Mouse (Mus musculus): ENCODE results near the gene Gm17409. TPM values are rescaled to one million over a fixed set of nuclear protein-coding genes. Genes with fewer than 3 reads are reported as not detected.

Gene Gm17409
- total and polyA plus RNA-seq, 3 experiments = not detected

- Histone ChIP-seq H3K27ac (ENCODE audit: insufficient read depth, low read depth) (no peak overlapping the region), H3K4me2 (ENCODE audit: insufficient read depth, low read depth, poor library complexity, severe bottlenecking) (no peak overlapping the region), H3K79me2 (replicated peaks; ENCODE audit: control insufficient read depth, extremely low read depth, insufficient read depth, poor library complexity, severe bottlenecking) (no peaks in the 10 kb centered on the region), H3K36me3 (replicated peaks in 1 of 2; ENCODE audit: control insufficient read depth in 1 of 2, insufficient read depth in 1 of 2, low read length in 1 of 2) (no peaks in the 10 kb centered on the region), H3K4me1 (ENCODE audit: control insufficient read depth in 1 of 2, insufficient read depth in 2 of 2) (peaks cover 0 to 3% of the 10 kb centered on the region in 2 experiments; a peak in 1 of 4 replicates), H3K27me3 (replicated peaks) (no peaks in the 10 kb centered on the region), H3K9ac (ENCODE audit: insufficient read depth, low read depth) (no peak overlapping the region), H3K9me3 (replicated peaks; ENCODE audit: low read length) (no peaks in the 10 kb centered on the region), H3K4me3 (replicated peaks in 1 of 3; ENCODE audit: low read depth in 2 of 3, low read length in 2 of 3, poor library complexity in 1 of 3) (no peak overlapping the region)
- dilution Hi-C loops (cut with MboI; ENCODE audit: extremely low pct_ligation_motif_present, extremely low pct_unique_long_range_greater_than_20kb, low sequenced_read_pairs) (no loop called here), in situ Hi-C loops (cut with MboI; ENCODE audit: low pct_ligation_motif_present, low pct_unique_long_range_greater_than_20kb, low sequenced_read_pairs) (no loop called here)
- TF ChIP-seq ELF1 (IDR thresholded peaks at IDR 0.05; ENCODE audit: low read depth, low read length) (no peak), PAX5 (IDR thresholded peaks at IDR 0.05; ENCODE audit: low read length) (no peak), GABPA (IDR thresholded peaks at IDR 0.05; ENCODE audit: insufficient replicate concordance, low read depth, low read length) (no peak), JUND (conservative IDR thresholded peaks at IDR 0.05; ENCODE audit: low read depth, low read length) (no peak), POLR2A (IDR thresholded peaks at IDR 0.05; ENCODE audit: low read depth, low read length) (no peak), BHLHE40 (IDR thresholded peaks at IDR 0.05; ENCODE audit: low read depth, low read length) (no peak), ZMIZ1 (IDR thresholded peaks at IDR 0.05; ENCODE audit: low read depth, low read length) (no peak), KAT2A (IDR thresholded peaks at IDR 0.05; ENCODE audit: insufficient replicate concordance, low read length) (no peak), ZNF384 (IDR thresholded peaks at IDR 0.05; ENCODE audit: low read depth, low read length) (no peak), MAFK (IDR thresholded peaks at IDR 0.05; ENCODE audit: insufficient replicate concordance, low read length) (no peak), MEF2A (IDR thresholded peaks at IDR 0.05; ENCODE audit: borderline replicate concordance, low read depth, low read length) (no peak), CHD2 (IDR thresholded peaks at IDR 0.05; ENCODE audit: low read length) (no peak), RCOR1 (conservative IDR thresholded peaks at IDR 0.05; ENCODE audit: low read depth, low read length) (no peak), HCFC1 (IDR thresholded peaks at IDR 0.05; ENCODE audit: low read depth, low read length) (no peak), EP300 (IDR thresholded peaks at IDR 0.05; ENCODE audit: low read length) (no peak), SMC3 (IDR thresholded peaks at IDR 0.05; ENCODE audit: low read depth, low read length) (no peak), NELFE (IDR thresholded peaks at IDR 0.05; ENCODE audit: low read depth, low read length) (no peak), JUN (IDR thresholded peaks at IDR 0.05; ENCODE audit: insufficient read depth, low read depth, low read length) (no peak), MYC (IDR thresholded peaks at IDR 0.05; ENCODE audit: low read depth, low read length) (no peak)
- no peak for DNase-seq (ENCODE audit: extremely low read depth)
Observed at GRCm38 (mm10) chr2:58447001-58447400, 22.9 kb upstream of the Gm17409 start.

DNA sequence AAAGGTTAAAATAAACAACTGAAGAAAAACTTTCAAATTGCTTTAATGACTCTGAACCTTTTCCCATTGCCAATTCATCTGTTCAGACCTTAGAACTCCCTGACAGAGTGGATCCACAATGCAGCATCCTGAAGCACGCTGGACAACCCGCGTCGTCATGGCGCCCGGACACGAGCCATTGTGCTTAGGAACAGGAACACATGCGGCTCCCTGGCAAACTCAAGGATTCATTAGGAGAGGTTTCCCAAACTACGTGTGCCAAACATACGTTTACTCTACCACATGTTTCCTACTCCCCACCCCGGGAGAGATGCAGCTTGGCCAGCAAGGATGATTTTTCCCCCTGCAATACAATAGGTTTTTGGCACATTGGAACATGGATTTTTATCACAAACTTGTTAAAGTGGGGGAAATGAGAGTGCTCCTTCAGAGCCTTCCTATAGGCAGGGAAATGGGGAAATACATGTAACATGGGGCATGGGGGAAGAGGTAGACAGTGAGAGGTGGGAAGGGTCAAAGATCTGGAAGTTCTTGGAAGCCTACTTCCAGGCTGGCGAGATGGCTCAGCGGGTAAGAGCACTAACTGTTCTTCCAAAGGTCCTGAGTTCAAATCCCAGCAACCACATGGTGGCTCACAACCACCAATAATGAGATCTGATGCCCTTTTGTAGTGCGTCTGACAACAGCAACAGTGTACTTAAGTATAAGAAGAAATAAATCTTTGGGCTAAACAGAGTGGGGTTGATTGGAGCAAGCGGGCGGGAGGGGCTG, 15.6 kb upstream of the Gm17409 start:
- TF ChIP-seq ZKSCAN1 (IDR thresholded peaks at IDR 0.05; ENCODE audit: borderline replicate concordance, low read depth, low read length) (no peak), POLR2A (IDR thresholded peaks at IDR 0.05; ENCODE audit: low read depth, low read length) (no peak), MEF2A (IDR thresholded peaks at IDR 0.05; ENCODE audit: borderline replicate concordance, low read depth, low read length) (no peak)
- no peak overlapping the region for H3K4me2 ChIP-seq (ENCODE audit: insufficient read depth, low read depth, poor library complexity, severe bottlenecking)
- H3K79me2 ChIP-seq (replicated peaks; ENCODE audit: control insufficient read depth, extremely low read depth, insufficient read depth, poor library complexity, severe bottlenecking) = no peaks in the 10 kb centered on the region
- dilution Hi-C loops (cut with MboI; ENCODE audit: extremely low pct_ligation_motif_present, extremely low pct_unique_long_range_greater_than_20kb, low sequenced_read_pairs) = no loop called here
- no peak overlapping the region for H3K9ac ChIP-seq (ENCODE audit: insufficient read depth, low read depth)
- no peak overlapping the region for H3K4me3 ChIP-seq (replicated peaks in 1 of 3; ENCODE audit: low read depth in 2 of 3, low read length in 2 of 3, poor library complexity in 1 of 3)
- no peaks in the 10 kb centered on the region for H3K4me1 ChIP-seq (ENCODE audit: control insufficient read depth in 1 of 2, insufficient read depth in 2 of 2)
- in situ Hi-C loops (cut with MboI; ENCODE audit: low pct_ligation_motif_present, low pct_unique_long_range_greater_than_20kb, low sequenced_read_pairs) = loop anchor here (25.0 kb wide), 1 partner anchor 267 kb away; the partner anchor contains the start of gene Cytip
- DNase-seq (ENCODE audit: extremely low read depth) = no peak
- H3K27ac ChIP-seq (ENCODE audit: insufficient read depth, low read depth) = no peak overlapping the region
- H3K9me3 ChIP-seq (replicated peaks; ENCODE audit: low read length) = no peaks in the 10 kb centered on the region
- H3K27me3 ChIP-seq (replicated peaks) = no peaks in the 10 kb centered on the region
- H3K36me3 ChIP-seq (replicated peaks in 1 of 2; ENCODE audit: control insufficient read depth in 1 of 2, insufficient read depth in 1 of 2, low read length in 1 of 2) = no peaks in the 10 kb centered on the region

All from CH12.LX (cell line).